Mouse (Mus musculus) retina, embryonic 14.5 days (tissue): ENCODE data around the gene Larp4.
"Not testable (repeated sequence)": the region's sequence is repeated elsewhere in the genome, so short reads cannot be mapped to it uniquely, and the experiment has no call there.

Experiments
- DNase-seq: peaks from one replicate; pipeline ENCODE4 v3.0.0-alpha.2; 2015; ENCODE audit warnings: low spot score

Larp4 gene

GRCm38 (mm10) chr15:99969765-99970164, at the start of gene Larp4:
Gene Larp4 (plus strand): TSS chr15:99970065.
- not testable (repeated sequence) for DNase-seq

DNA sequence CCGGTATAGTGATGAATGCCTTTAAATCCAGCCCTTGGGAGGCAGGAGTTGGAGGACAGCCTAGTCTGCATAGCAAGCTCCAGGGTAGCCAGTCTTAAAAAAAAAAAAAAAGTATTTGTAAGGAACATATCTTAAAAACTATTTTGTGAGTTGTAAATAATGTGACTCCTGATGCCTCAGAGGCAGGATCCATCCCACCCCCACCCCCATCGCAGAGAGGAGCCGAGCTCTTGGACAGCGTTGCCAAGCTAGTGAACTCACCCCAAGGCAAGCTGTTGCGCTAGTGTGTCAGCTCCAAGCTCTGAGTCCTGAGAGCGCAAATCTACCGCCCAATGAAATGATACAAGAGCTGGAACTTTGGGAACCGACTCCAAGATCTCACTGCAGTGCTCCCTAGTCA, 38.6 kb upstream of the Larp4 start:
- no peak for DNase-seq

GRCm38 (mm10) chr15:99934501-99934900, 35.4 kb upstream of the Larp4 start:
- no peak for DNase-seq

DNA sequence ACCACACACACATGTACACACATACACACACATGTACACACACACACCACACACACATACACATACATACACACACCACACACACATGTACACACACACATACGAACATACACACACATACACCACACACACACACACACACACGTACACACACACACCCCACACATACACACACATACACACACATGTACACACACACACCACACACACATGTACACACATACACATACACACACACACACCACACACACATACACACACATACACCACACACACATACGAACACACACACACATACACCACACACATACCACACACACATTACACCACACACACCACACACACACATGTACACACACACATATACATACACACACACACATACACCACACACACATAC, 33.2 kb upstream of the Larp4 start:
- DNase-seq, result no peak

DNA sequence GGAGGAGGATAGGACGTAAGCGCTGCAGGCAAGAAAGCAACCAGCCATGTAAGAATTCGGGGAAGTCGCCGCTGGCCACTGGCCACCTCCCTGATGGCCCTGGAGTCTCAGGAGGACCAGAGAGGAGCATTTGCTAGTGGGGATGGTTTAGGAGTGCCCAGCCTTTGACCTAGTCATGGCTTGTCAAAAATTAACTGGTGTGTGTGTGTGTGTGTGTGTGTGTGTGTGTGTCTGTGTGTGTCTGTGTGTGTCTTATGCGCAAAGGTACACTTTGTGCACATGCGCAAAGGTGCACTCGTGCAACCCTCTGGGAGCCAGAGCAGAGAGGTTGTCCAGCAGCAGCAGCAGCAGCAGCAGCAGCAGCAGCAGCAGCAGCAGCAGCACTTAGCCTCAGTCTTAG, 32.0 kb upstream of the Larp4 start:
- no peak for DNase-seq

DNA sequence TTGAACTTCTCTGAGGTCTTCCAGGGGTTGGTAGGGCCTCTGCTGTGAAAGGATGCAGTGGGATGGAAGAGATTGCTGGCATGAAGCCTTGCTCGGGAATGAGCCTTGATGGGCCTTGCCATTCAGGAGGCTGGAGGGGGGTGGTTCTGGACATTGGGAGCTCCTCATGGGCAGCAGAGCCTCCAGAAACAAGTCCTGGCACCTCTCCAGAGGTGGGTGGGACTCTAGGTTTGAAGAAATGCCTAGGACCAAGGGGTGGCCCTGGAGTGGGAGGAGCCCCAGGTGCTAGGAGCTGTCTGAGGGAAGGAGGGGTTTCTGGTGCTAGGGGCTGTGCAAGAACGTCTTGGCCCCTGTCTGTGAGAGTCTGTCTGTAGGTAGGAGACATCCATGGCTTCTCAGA, 29.4 kb upstream of the Larp4 start:
- DNase-seq, result peak; percentile 10

- DNase-seq, result no peak
Observed at GRCm38 (mm10) chr15:99940970-99941630, 28.8 kb upstream of the Larp4 start.

- no peak for DNase-seq
Observed at GRCm38 (mm10) chr15:99955324-99955723, 14.5 kb upstream of the Larp4 start.

DNA sequence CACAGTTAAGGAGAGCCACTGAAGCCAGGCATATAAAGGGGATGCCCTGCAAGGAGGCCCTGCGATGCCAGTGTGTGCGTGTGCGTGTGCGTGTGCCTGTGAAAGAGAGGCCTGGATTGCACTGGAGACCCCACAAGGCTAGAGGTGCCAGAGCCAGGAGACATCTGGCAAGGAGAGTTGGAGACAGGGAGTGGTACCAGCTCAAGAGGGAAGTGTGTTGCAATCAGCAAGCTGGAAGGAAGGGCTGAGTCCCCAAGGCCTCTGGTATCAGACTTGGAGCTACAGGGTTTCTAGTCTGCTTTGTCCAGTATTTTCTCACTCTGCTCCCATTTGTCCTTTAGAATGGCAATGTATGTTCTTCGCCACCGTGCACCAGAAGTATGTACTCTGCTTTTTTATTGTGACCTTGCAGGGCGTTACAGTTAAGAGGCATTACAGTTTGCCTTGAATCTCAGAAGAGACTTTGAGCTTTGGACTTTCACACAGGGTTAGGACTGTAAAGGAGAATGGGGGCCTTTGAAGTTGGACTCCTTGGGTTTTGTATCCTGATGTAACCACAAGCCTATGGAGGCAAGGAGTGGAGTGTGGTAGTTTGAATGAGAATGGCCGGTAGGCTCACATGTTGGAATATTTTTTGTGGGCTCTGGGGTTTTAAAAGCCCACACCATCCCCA, 4.6 kb upstream of the Larp4 start:
- no peak for DNase-seq

DNA sequence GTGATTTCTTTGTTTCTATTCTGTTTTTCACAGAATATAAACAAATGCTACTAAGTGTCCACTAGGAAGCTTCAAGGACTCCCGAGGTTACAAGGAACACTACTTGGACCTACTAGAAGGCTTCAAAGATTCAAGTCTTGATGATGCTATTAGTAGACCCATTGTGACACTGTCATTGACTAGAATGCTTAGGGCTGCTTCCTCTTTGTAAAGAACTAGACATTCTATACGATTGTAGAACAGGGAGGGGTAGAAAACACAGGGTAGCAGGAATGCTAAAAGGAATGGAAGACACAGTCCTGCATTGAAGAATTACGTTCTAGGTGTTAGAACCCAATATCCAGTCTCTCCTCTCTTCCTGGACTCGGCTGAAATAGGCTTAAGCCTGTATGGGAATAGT, 2.9 kb upstream of the Larp4 start, which contains the start of gene Fam186a:
Gene Fam186a (minus strand): TSS at position 101 of the 400 bp plus-strand sequence.
- DNase-seq, result no peak

DNA sequence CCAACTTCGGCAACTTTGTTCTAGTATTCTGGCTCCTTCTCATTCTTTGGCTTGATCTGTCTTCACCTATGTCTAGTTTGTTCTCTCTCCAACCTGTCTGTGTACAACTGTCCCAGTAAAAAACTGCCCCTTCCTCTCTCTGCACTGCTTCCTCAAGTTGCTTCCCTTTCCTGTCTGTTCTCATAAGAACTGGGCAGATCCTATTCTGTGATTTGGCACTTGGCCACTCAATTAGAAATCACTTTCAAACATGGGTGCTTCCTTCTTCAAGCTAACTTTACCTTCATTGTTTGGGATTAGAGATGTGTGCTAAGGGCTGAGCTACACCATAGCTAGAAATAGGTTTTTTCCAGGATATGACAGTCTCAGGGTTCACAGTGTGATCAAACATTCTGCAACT, 741 bp downstream of the Larp4 start:
- no peak for DNase-seq

GRCm38 (mm10) chr15:99972361-99972988, 2.6 kb downstream of the Larp4 start:
- peak; percentile 96 for DNase-seq

DNA sequence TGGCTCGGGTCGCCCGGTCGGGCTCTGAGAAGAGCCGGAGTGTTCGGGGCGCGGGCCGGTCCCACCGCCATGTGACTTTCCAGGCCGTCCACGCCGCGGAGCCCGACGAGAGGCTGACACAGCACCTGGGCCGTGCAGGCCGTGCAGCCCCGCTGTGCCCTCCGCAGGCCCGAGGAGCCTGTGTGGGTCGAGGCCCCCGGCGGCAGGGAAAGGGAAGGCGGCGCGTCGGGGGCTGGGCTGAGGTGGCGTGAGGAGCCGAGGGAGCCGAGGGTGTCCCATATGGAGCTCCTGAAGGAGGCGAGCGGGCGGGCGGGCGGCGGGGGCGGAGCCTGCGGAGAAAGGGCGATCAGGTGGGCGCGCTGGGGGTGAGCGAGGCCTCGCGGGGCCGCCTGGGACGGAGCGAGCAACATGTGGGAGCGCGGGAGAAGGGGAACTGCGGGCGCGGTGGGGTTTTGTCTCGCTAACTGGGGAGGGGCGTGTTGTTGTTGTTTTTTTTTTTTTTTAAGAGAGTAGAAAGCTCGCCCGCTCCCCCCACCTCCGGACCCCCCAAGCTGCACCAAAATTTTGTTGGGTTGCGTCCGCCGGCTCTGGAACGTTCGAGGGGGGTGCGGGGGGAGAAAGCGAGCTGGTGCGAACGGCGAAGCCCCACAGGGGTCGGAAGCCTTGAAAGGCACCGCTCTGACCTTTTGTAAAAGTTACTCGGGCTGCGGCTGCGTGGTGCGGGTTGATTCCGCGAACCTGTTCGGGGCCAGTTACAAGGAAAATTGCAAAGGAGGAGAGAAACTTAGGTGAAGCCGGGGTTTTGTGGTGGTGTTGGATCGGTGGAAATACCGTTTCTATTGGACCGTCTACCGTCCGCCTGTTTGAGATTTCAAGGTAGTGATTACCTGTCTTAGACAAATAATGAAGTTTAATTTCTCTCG, 3.4 kb downstream of the Larp4 start:
- peak; percentile 74 for DNase-seq

DNA sequence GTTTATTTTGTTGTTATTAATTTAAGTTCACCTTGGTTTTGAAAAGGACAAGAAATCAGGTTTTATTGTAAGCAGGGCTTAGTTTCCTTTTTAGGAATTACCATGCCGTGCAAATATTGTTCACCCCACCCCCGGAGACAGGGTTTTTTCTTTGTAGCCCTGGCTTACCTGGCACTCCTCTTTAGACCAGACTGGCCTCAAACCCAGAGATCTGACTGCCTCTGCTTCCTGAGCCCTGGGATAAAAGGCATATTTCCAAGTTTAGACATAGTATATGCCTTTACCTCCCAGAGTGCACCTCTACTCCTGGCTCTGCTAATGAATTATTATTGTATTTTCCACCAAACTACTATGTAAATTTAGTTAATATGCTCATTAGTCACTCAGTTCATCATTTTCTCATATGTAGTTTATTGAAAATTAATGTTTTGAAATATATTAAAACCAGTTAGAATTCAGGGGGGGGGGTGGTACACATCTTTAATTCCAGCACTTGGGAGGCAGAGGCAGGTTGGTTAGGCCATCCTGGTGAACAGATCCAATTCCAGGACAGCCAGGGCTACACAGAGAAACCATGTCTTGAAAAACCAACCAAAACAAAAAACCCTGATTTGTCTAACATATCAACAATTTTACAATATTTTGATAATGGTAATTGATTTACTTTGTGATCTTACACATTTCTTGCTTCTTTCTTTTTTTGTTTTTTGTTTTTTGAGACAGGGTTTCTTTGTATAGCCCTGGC, 4.8 kb downstream of the Larp4 start:
- DNase-seq, result no peak

GRCm38 (mm10) chr15:99976121-99976520, 6.3 kb downstream of the Larp4 start:
- not testable (repeated sequence) for DNase-seq

- DNase-seq, result no peak
Observed at GRCm38 (mm10) chr15:99979266-99979665, 9.4 kb downstream of the Larp4 start.

DNA sequence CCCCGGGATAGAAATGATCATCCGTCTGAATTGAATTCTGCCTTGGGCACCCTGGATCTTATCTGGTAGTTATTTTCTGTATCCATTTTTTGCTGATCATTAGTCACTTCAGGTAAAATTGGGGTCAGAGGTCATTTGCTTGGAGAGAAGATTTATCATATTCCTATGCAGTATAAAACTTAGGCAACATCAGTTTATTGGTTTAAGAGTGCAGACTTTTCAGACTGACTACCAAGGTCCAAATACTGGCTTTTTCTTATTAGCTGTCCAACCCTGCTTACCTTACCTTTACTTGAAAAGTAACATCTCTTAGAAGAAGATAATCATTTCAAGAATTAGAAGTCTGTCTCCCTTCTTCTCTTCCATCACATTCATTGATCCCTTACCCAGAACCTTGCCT, 9.8 kb downstream of the Larp4 start:
- no peak for DNase-seq

- DNase-seq, result no peak
Observed at GRCm38 (mm10) chr15:99993100-99993499, 23.2 kb downstream of the Larp4 start.

DNA sequence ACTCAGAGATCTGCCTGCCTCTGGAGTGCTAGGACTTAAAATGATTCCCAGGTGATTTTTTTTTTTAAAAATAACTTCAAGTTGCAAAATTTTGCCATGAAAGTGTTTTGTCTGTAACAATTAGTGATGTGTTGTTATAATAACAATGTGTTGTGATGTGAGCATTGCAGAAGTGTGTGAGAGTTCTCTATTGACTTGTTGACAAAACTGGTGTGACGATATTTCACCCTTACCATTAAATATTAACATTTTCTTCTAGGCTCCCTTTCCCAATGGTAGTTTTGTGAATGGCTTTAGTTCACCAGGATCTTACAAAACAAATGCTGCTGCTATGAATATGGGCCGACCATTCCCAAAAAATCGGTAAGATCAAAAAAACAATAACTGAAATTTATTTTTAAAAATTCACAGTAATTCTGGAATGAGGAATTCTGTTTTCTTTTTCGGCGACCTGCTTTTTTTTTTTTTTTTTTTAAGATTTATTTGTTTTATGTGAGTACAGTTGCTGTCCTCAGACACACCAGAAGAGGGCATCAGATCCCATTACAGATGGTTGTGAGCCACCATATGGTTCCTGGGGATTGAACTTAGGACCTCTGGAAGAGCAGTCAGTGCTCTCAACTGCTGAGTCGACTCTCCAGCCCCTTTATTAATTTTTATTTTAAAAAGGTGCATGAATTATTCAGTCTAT, 27.4 kb downstream of the Larp4 start:
- no peak for DNase-seq

GRCm38 (mm10) chr15:99999390-99999789, 29.5 kb downstream of the Larp4 start:
- DNase-seq, result no peak
